Mouse (Mus musculus) lung, postnatal 0 days (tissue): ENCODE measurements around the gene Ranbp17.

ENCODE experiments used
- CTCF ChIP-seq: IDR thresholded peaks from 2 replicates; pipeline ENCODE4 v1.5.1; 2016; ENCODE audit warnings: antibody characterized with exemption, mild to moderate bottlenecking
- EP300 ChIP-seq: IDR thresholded peaks from 2 replicates; pipeline ENCODE4 v1.6.1; 2016; ENCODE audit warnings: antibody characterized with exemption, mild to moderate bottlenecking, control low read depth

GRCm38 (mm10) chr11:33198351-33199116 is 315.0 kb downstream of the Ranbp17 start:
- no peak for TF ChIP-seq CTCF
- no peak for TF ChIP-seq EP300
